Mouse (Mus musculus): ENCODE measurements around the gene Ppp1r11.

- peak; percentile 45 for TF ChIP-seq CTCF (IDR thresholded peaks at IDR 0.05)
- TF ChIP-seq EP300 (IDR thresholded peaks at IDR 0.05), result no peak
Measured at GRCm38 (mm10) chr17:36944121-36944775, 7.3 kb downstream of the Ppp1r11 start.
